Mouse (Mus musculus): ENCODE measurements around the gene Galnt7.

GRCm38 (mm10) chr8:57498494-57498846 lies 154.4 kb downstream of the Galnt7 start:
- TF ChIP-seq MAX (IDR thresholded peaks at IDR 0.05; ENCODE audit: low read length) (no peak), ZKSCAN1 (IDR thresholded peaks at IDR 0.05; ENCODE audit: borderline replicate concordance, low read depth, low read length) (no peak), POLR2A (IDR thresholded peaks at IDR 0.05; ENCODE audit: low read depth, low read length) (no peak), MXI1 (IDR thresholded peaks at IDR 0.05; ENCODE audit: low read depth, low read length) (no peak), RCOR1 (conservative IDR thresholded peaks at IDR 0.05; ENCODE audit: low read depth, low read length) (no peak), CTCF (conservative IDR thresholded peaks at IDR 0.05 in 1 of 2, IDR thresholded peaks at IDR 0.05 in 1 of 2; ENCODE audit: low read depth in 2 of 2, low read length in 2 of 2) (no peak), KAT2A (IDR thresholded peaks at IDR 0.05; ENCODE audit: insufficient replicate concordance, low read length) (no peak), JUND (conservative IDR thresholded peaks at IDR 0.05; ENCODE audit: low read depth, low read length) (no peak), NELFE (IDR thresholded peaks at IDR 0.05; ENCODE audit: low read depth, low read length) (no peak), CHD2 (IDR thresholded peaks at IDR 0.05; ENCODE audit: low read length) (no peak)

All from CH12.LX (cell line).